In genomic region chr10:34244745-34245144, GRCm38 (mm10) we compare ENCODE assay signal across 26 mouse cellular contexts. TPM values are rescaled to one million over a fixed set of nuclear protein-coding genes. Genes with fewer than 3 reads are reported as not detected.
A peak's percentile ranks its signal among the peaks of the same experiment; 100 is the strongest.
DNase-seq lines count a peak whose midpoint lies in the region; ATAC-seq and TF ChIP-seq lines count a peak whose summit lies in the region.
"Had no signal": no experiment of that assay in that cellular context is flagged by ENCODE, and none has a peak within 500 bp of the region (broad histone marks: within the 10 kb centered on the region; RNA-seq: fewer than 3 reads in every experiment).

No protein-coding gene starts in this region.

- H3K4me1 ChIP-seq in lung, embryonic 14.5 days (ENCODE audit: insufficient read depth) = peaks cover 13% of the 10 kb centered on the region
- peaks cover 2% of the 10 kb centered on the region; the same call in 1 of the 2 replicates for H3K4me1 ChIP-seq in hindbrain, postnatal 0 days (ENCODE audit: insufficient read depth, low read length)
- H3K4me1 ChIP-seq: heart, embryonic 10.5 days had no signal

- TF ChIP-seq POLR2A in brain, embryonic 14.5 days (IDR thresholded peaks at IDR 0.05; ENCODE audit: borderline replicate concordance, extremely low read depth, insufficient read depth, insufficient read length, poor library complexity, severe bottlenecking) = no peak

- no peak for TF ChIP-seq CTCF in lung, embryonic 14.5 days (IDR thresholded peaks at IDR 0.05; ENCODE audit: low read depth)
- no peak for TF ChIP-seq CTCF in brain, embryonic 14.5 days (IDR thresholded peaks at IDR 0.05; ENCODE audit: borderline replicate concordance, extremely low read depth, insufficient read depth, insufficient read length)
- no peak for TF ChIP-seq CTCF in hindbrain, postnatal 0 days (IDR thresholded peaks at IDR 0.05; ENCODE audit: low read depth)

- no peak overlapping the region for H3K9ac ChIP-seq in lung, embryonic 14.5 days
- no peak overlapping the region for H3K9ac ChIP-seq in hindbrain, postnatal 0 days (replicated peaks; ENCODE audit: low read length)
- H3K9ac ChIP-seq: embryonic facial prominence, embryonic 13.5 days; hindbrain, embryonic 14.5 days; liver, embryonic 15.5 days; midbrain, embryonic 13.5 days had no signal

- intact Hi-C loops in heart, postnatal 14 days (cut with DNase I) = no loop called here

- H3K79me2 ChIP-seq in macrophage (ENCODE audit: inconsistent target) = no peaks in the 10 kb centered on the region

- H3K4me3 ChIP-seq in lung, embryonic 14.5 days (ENCODE audit: low read depth, low read length) = no peak overlapping the region
- no peak overlapping the region for H3K4me3 ChIP-seq in macrophage (ENCODE audit: inconsistent target)
- H3K4me3 ChIP-seq in hindbrain, postnatal 0 days (ENCODE audit: low read length) = no peak overlapping the region
- H3K4me3 ChIP-seq: embryonic facial prominence, embryonic 13.5 days; erythroblast, embryonic 14.5 days; heart, embryonic 10.5 days; liver, embryonic 15.5 days; midbrain, embryonic 13.5 days had no signal

- H3K36me3 ChIP-seq in lung, embryonic 14.5 days (ENCODE audit: insufficient read depth) = no peaks in the 10 kb centered on the region
- H3K36me3 ChIP-seq in macrophage (ENCODE audit: inconsistent target) = no peaks in the 10 kb centered on the region
- no peaks in the 10 kb centered on the region for H3K36me3 ChIP-seq in hindbrain, postnatal 0 days (ENCODE audit: insufficient read depth, low read length)
- H3K36me3 ChIP-seq: embryonic facial prominence, embryonic 13.5 days; G1E; heart, embryonic 10.5 days; liver, embryonic 15.5 days; midbrain, embryonic 13.5 days had no signal

- H3K4me2 ChIP-seq in lung, embryonic 14.5 days = no peak overlapping the region; the same call in 1 of the 2 replicates
- no peak overlapping the region for H3K4me2 ChIP-seq in hindbrain, postnatal 0 days (ENCODE audit: low read depth, low read length)
- H3K4me2 ChIP-seq: embryonic facial prominence, embryonic 13.5 days; hindbrain, embryonic 14.5 days; liver, embryonic 15.5 days; midbrain, embryonic 13.5 days had no signal

- peak; percentile 2 for DNase-seq in heart, adult 8-10 months (ENCODE audit: low spot score)
- no peak for DNase-seq in heart, postnatal 14 days
- peak; percentile 62 for DNase-seq in lung, embryonic 14.5 days
- no peak for DNase-seq in lung, adult 18-20 months
- peak; percentile 12 for DNase-seq in brain, embryonic 14.5 days (ENCODE audit: low read depth)
- DNase-seq in thymus, postnatal 25 days = no peak
- DNase-seq in hindbrain, postnatal 0 days (ENCODE audit: low spot score) = no peak
- DNase-seq: adrenal gland, postnatal 10 days; cerebellum, adult 11-12 months; cerebellum, adult 9-11 months; kidney, adult 18-20 months; layer of hippocampus, postnatal 36 days; left cerebral cortex, postnatal 4 days; right cerebral cortex, postnatal 25 days; thymus, postnatal 14 days had no signal

- whole genome bisulfite sequencing in lung, embryonic 14.5 days = 37% methylated on average over 5 of the region's 5 CpGs
- 71% methylated on average over 5 of the region's 5 CpGs for WGBS in macrophage (ENCODE audit: missing documents)
- WGBS in hindbrain, postnatal 0 days = 72% methylated on average over 5 of the region's 5 CpGs

- no peaks in the 10 kb centered on the region for H3K27me3 ChIP-seq in lung, embryonic 14.5 days (ENCODE audit: insufficient read depth, low read length)
- no peaks in the 10 kb centered on the region for H3K27me3 ChIP-seq in hindbrain, postnatal 0 days (ENCODE audit: insufficient read depth, low read length)
- H3K27me3 ChIP-seq: embryonic facial prominence, embryonic 13.5 days; liver, embryonic 15.5 days; midbrain, embryonic 13.5 days; Patski had no signal

- 0 out of 2 replicates have a peak overlapping the region, but pooled peaks have one; percentile 24 for H3K27ac ChIP-seq in lung, embryonic 14.5 days (ENCODE audit: low read depth)
- H3K27ac ChIP-seq in macrophage = peak overlapping the region; percentile 44
- H3K27ac ChIP-seq in hindbrain, postnatal 0 days = no peak overlapping the region
- H3K27ac ChIP-seq: embryonic facial prominence, embryonic 13.5 days; heart, embryonic 10.5 days; hindbrain, embryonic 14.5 days; liver, embryonic 15.5 days; midbrain, embryonic 13.5 days had no signal

- no peak for ATAC-seq in lung, embryonic 14.5 days (ENCODE audit: insufficient read depth)
- no peak for ATAC-seq in hindbrain, postnatal 0 days
- ATAC-seq: forebrain, embryonic 16.5 days; inflammation-experienced regulatory T-cells, adult 6 months; midbrain, embryonic 13.5 days; Patski had no signal

- H3K9me3 ChIP-seq in lung, embryonic 14.5 days (ENCODE audit: low read depth, low read length) = no peaks in the 10 kb centered on the region
- no peaks in the 10 kb centered on the region for H3K9me3 ChIP-seq in hindbrain, postnatal 0 days (ENCODE audit: low read length)
- H3K9me3 ChIP-seq: embryonic facial prominence, embryonic 13.5 days; G1E; heart, embryonic 10.5 days; liver, embryonic 15.5 days; midbrain, embryonic 13.5 days had no signal

RNA-seq across cellular contexts. Expression of gene Dse, which starts 37.2 kb away (rescaled TPM):
- 1 to 10 TPM; 3.8 to 5.7 (median 4.9) TPM for total RNA-seq in heart, adult 8-10 months (2022)
- total RNA-seq in heart, postnatal 14 days (2021) = 1 to 10 TPM; 5.7 to 6.7 TPM
- polyA plus RNA-seq in lung, embryonic 14.5 days (2014; fragmentation: Nextera tagmentation; extraction: Ambion mirVana) = 40.9 and 41.4 TPM in 2 replicates
- polyA plus RNA-seq in brain, embryonic 14.5 days (2012; rRNA removed) = 5.6 and 7.6 TPM in 2 replicates
- total RNA-seq in macrophage (2018; cell fraction: chromatin; rRNA removed) = 100 to 1,000 TPM; 111 to 566 (median 290) TPM
- 100 to 1,000 TPM; 101 to 200 (median 136) TPM for total RNA-seq in macrophage (2018; cell fraction: cytosol; rRNA removed)
- total RNA-seq in macrophage (2018; cell fraction: nucleus; rRNA removed) = 100 to 1,000 TPM; 148 to 576 (median 332) TPM
- 52.7 to 100 TPM (median 77.5 TPM) in 3 replicates for polyA plus RNA-seq in macrophage (2018)
- 21.0 and 24.0 TPM in 2 replicates for total RNA-seq in hindbrain, postnatal 0 days (2014; rRNA removed)
- 5.4 and 5.6 TPM in 2 replicates for polyA plus RNA-seq in hindbrain, postnatal 0 days (2015; fragmentation: Nextera tagmentation; extraction: Ambion mirVana)
- polyA plus RNA-seq: erythroblast, embryonic 14.5 days; G1E had no signal

RNA-seq across cellular contexts. Expression of gene Tspyl1, which starts 37.2 kb away (rescaled TPM):
- total RNA-seq in heart, adult 8-10 months (2022) = 10 to 100 TPM; 65.2 to 73.0 (median 68.1) TPM
- 10 to 100 TPM; 51.0 to 52.9 TPM for total RNA-seq in heart, postnatal 14 days (2021)
- 50.6 and 52.6 TPM in 2 replicates for polyA plus RNA-seq in lung, embryonic 14.5 days (2014; fragmentation: Nextera tagmentation; extraction: Ambion mirVana)
- polyA plus RNA-seq in brain, embryonic 14.5 days (2012; rRNA removed) = 68.5 and 77.6 TPM in 2 replicates
- total RNA-seq in macrophage (2018; cell fraction: chromatin; rRNA removed) = 10 to 100 TPM; 10.7 to 45.7 (median 26.9) TPM
- 10 to 100 TPM; 57.1 to 78.8 (median 66.3) TPM for total RNA-seq in macrophage (2018; cell fraction: cytosol; rRNA removed)
- total RNA-seq in macrophage (2018; cell fraction: nucleus; rRNA removed) = 100 to 1,000 TPM in 1 of 26 experiments, 10 to 100 TPM in 25; 31.5 to 102 (median 64.7) TPM
- 38.3 to 64.8 TPM (median 43.1 TPM) in 3 replicates for polyA plus RNA-seq in macrophage (2018)
- total RNA-seq in hindbrain, postnatal 0 days (2014; rRNA removed) = 75.1 and 81.5 TPM in 2 replicates
- 129 and 132 TPM in 2 replicates for polyA plus RNA-seq in hindbrain, postnatal 0 days (2015; fragmentation: Nextera tagmentation; extraction: Ambion mirVana)

RNA-seq across cellular contexts. Expression of gene Tspyl4, which starts 52.5 kb away (rescaled TPM):
- 10 to 100 TPM; 13.9 to 20.4 (median 14.5) TPM for total RNA-seq in heart, adult 8-10 months (2022)
- 10 to 100 TPM in 1 of 2 experiments, 1 to 10 TPM in 1; 8.0 to 10.1 TPM for total RNA-seq in heart, postnatal 14 days (2021)
- 4.0 and 4.4 TPM in 2 replicates for polyA plus RNA-seq in lung, embryonic 14.5 days (2014; fragmentation: Nextera tagmentation; extraction: Ambion mirVana)
- polyA plus RNA-seq in brain, embryonic 14.5 days (2012; rRNA removed) = 140 and 191 TPM in 2 replicates
- total RNA-seq in macrophage (2018; cell fraction: chromatin; rRNA removed) = 10 to 100 TPM in 1 of 26 experiments, 1 to 10 TPM in 19, under 1 TPM in 6; 0.62 to 11.7 (median 2.3) TPM
- 10 to 100 TPM in 15 of 26 experiments, 1 to 10 TPM in 11; 4.9 to 15.0 (median 10.5) TPM for total RNA-seq in macrophage (2018; cell fraction: cytosol; rRNA removed)
- 10 to 100 TPM in 6 of 26 experiments, 1 to 10 TPM in 20; 2.6 to 31.1 (median 5.2) TPM for total RNA-seq in macrophage (2018; cell fraction: nucleus; rRNA removed)
- polyA plus RNA-seq in macrophage (2018) = 5.7 to 7.8 TPM (median 7.4 TPM) in 3 replicates
- total RNA-seq in hindbrain, postnatal 0 days (2014; rRNA removed) = 482 and 493 TPM in 2 replicates
- 400 and 429 TPM in 2 replicates for polyA plus RNA-seq in hindbrain, postnatal 0 days (2015; fragmentation: Nextera tagmentation; extraction: Ambion mirVana)
- polyA plus RNA-seq: erythroblast, embryonic 14.5 days had no signal

Comparison
In these comparisons a context has a peak if more than half of its experiments do, and no peak if none do; other contexts are left out.
1. DNase-seq: peak in heart, adult 8-10 months (single experiment), lung, embryonic 14.5 days (single experiment) and brain, embryonic 14.5 days (single experiment); none in heart, postnatal 14 days (0 of 2), lung, adult 18-20 months (0 of 2), thymus, postnatal 25 days (single experiment) and hindbrain, postnatal 0 days (single experiment).
2. RNA of gene Tspyl4, which starts 52.5 kb away (polyA plus RNA-seq): 400 to 429 TPM in hindbrain, postnatal 0 days and 140 to 191 TPM in brain, embryonic 14.5 days; 5.7 to 7.8 TPM in macrophage and 4.0 to 4.4 TPM in lung, embryonic 14.5 days; every median in the first group is over 10 times any median in the second.